Mouse (Mus musculus) heart, postnatal 0 days (tissue): ENCODE data around the gene Mtf1. TPM values are rescaled to one million over a fixed set of nuclear protein-coding genes. Genes with fewer than 3 reads are reported as not detected.

Source experiments
- ATAC-seq: fragments of 200-750 bp; cut with Nextera tagmentation; 2 replicates; pipeline ENCODE4 v1.8.0; 2017; ENCODE audit warnings: low read depth, moderate number of reproducible peaks, moderate library complexity; ENCODE audit not compliant: insufficient read depth
- DNase-seq: peaks from one replicate; pipeline ENCODE4 v3.0.0-alpha.2; 2016; ENCODE audit warnings: low spot score
- H3K27ac ChIP-seq: fragments of 300-500 bp; sonication (generic); 2 replicates; pipeline ENCODE4 v1.5.1; 2014; ENCODE audit warnings: low read depth, mild to moderate bottlenecking
- H3K27me3 ChIP-seq: fragments of 300-500 bp; sonication (generic); 2 replicates; pipeline ENCODE4 v1.6.1; 2014; ENCODE audit warnings: low read length, mixed read lengths; ENCODE audit not compliant: control insufficient read depth, insufficient read depth
- H3K36me3 ChIP-seq: fragments of 300-500 bp; sonication (generic); replicated peaks from 2 replicates; pipeline ENCODE4 v1.6.1; 2014; ENCODE audit warnings: low read length, mixed read lengths; ENCODE audit not compliant: control insufficient read depth, insufficient read depth
- H3K4me1 ChIP-seq: fragments of 300-500 bp; sonication (generic); 2 replicates; pipeline ENCODE4 v1.6.1; 2014; ENCODE audit warnings: antibody characterized with exemption; ENCODE audit not compliant: control insufficient read depth, insufficient read depth
- H3K4me2 ChIP-seq: fragments of 300-500 bp; sonication (generic); 2 replicates; pipeline ENCODE4 v1.6.1; 2014; ENCODE audit warnings: low read depth, mild to moderate bottlenecking, low read length, moderate library complexity
- H3K4me3 ChIP-seq: fragments of 300-500 bp; sonication (generic); 2 replicates; pipeline ENCODE4 v1.5.1; 2014; ENCODE audit warnings: low read depth, low read length
- H3K9ac ChIP-seq: fragments of 300-500 bp; sonication (generic); replicated peaks from 2 replicates; pipeline ENCODE4 v1.6.1; 2014; ENCODE audit warnings: low read depth, low read length, mixed read lengths
- H3K9me3 ChIP-seq: fragments of 300-500 bp; sonication (generic); replicated peaks from 2 replicates; pipeline ENCODE4 v1.6.1; 2016; ENCODE audit warnings: low read length; ENCODE audit not compliant: control insufficient read depth
- CTCF ChIP-seq: IDR thresholded peaks from 2 replicates; pipeline ENCODE4 v1.5.1; 2016; ENCODE audit warnings: antibody characterized with exemption, control low read depth, low read depth
- EP300 ChIP-seq: IDR thresholded peaks from 2 replicates; pipeline ENCODE4 v1.6.1; 2016; ENCODE audit warnings: antibody characterized with exemption, low read depth
- WGBS: fragments of 180-500 bp; shearing (Covaris S2); extraction: QIAGEN DNeasy Blood & Tissue Kit; methylation state at CpG from one replicate; pipeline ENCODE4 v1.1.7; 2014; 5-methylcytosine and 5-hydroxymethylcytosine counted together
- polyA plus RNA-seq: library from polyadenylated mRNA; unstranded; fragments of >200 nt; fragmentation: Nextera tagmentation; extraction: Ambion mirVana; gene quantifications from 2 replicates; pipeline ENCODE4 v1.2.1, GENCODE M21; 2015
- total RNA-seq: library from RNA; depleted of rRNA; stranded (reverse); fragments of >200 nt; gene quantifications from 2 replicates; pipeline ENCODE4 v1.2.3, GENCODE M21; 2014; ENCODE audit warnings: low replicate concordance

The Mtf1 gene
- total and polyA plus RNA-seq, 2 experiments from 2014 or later: 4.8 to 9.0 TPM

- 9% methylated on average over 8 of the region's 8 CpGs for WGBS
- Histone ChIP-seq H3K9me3 (no peaks in the 10 kb centered on the region), H3K4me2 (no peak overlapping the region), H3K4me3 (no peak overlapping the region), H3K27me3 (no peaks in the 10 kb centered on the region), H3K9ac (no peak overlapping the region), H3K4me1 (peaks cover 15% of the 10 kb centered on the region), H3K27ac (no peak overlapping the region), H3K36me3 (peaks cover 6% of the 10 kb centered on the region)
- DNase-seq (peak; percentile 82), ATAC-seq (no peak)
- TF ChIP-seq EP300 (no peak), CTCF (peak; percentile 87)
Measured at GRCm38 (mm10) chr4:124847573-124847972, 45.7 kb downstream of the Mtf1 start.

- ATAC-seq: no peak; the same call in 1 of the 2 replicates
- Histone ChIP-seq H3K36me3 (peaks cover 23% of the 10 kb centered on the region), H3K9ac (peak overlapping the region; percentile 86), H3K9me3 (no peaks in the 10 kb centered on the region), H3K4me1 (peaks cover 15% of the 10 kb centered on the region), H3K27me3 (no peaks in the 10 kb centered on the region), H3K4me2 (peak overlapping the region; percentile 71), H3K27ac (peak overlapping the region; percentile 90), H3K4me3 (peak overlapping the region; percentile 91)
- DNase-seq: peak; percentile 55
- 0% methylated on average over 24 of the region's 24 CpGs for WGBS
- TF ChIP-seq EP300: no peak
- TF ChIP-seq CTCF: no peak
Measured at GRCm38 (mm10) chr4:124849631-124850260, 47.8 kb downstream of the Mtf1 start.

GRCm38 (mm10) chr4:124850261-124850913 lies 48.5 kb downstream of the Mtf1 start, which contains the start of gene Yrdc:
Gene Yrdc (plus strand): TSS chr4:124850679.
- TF ChIP-seq EP300: no peak
- TF ChIP-seq CTCF: peak; percentile 4; the same call in 1 of the 2 replicates
- Histone ChIP-seq H3K4me1 (peaks cover 15% of the 10 kb centered on the region), H3K27me3 (no peaks in the 10 kb centered on the region), H3K4me2 (peak within 1 kb of the TSS; percentile 71), H3K9me3 (no peaks in the 10 kb centered on the region), H3K27ac (peak within 1 kb of the TSS; percentile 90), H3K9ac (peak within 1 kb of the TSS; percentile 86), H3K36me3 (peaks cover 21% of the 10 kb centered on the region), H3K4me3 (peak within 1 kb of the TSS; percentile 91)
- DNase-seq (peak; percentile 93), ATAC-seq (peak; percentile 94)
- WGBS: under 1% methylated on average over 83 of the region's 90 CpGs

- Histone ChIP-seq H3K4me2 (peak within 1 kb of the TSS; percentile 71), H3K9me3 (no peaks in the 10 kb centered on the region), H3K9ac (peak within 1 kb of the TSS; percentile 86), H3K36me3 (peaks cover 28% of the 10 kb centered on the region), H3K4me1 (peaks cover 15% of the 10 kb centered on the region), H3K27ac (peak within 1 kb of the TSS; percentile 90), H3K27me3 (no peaks in the 10 kb centered on the region), H3K4me3 (peak within 1 kb of the TSS; percentile 91)
- WGBS: under 1% methylated on average over 73 of the region's 75 CpGs
- peak; percentile 59 for ATAC-seq
- TF ChIP-seq CTCF (no peak), EP300 (no peak)
- DNase-seq: peak; percentile 60
Measured at GRCm38 (mm10) chr4:124850933-124851658, 49.2 kb downstream of the Mtf1 start, which contains the start of gene 1110065P20Rik. Gene 1110065P20Rik (minus strand): TSS chr4:124851196.

- DNase-seq (no peak), ATAC-seq (no peak)
- 92% methylated on average over 8 of the region's 8 CpGs for WGBS
- Histone ChIP-seq H3K4me3 (no peak overlapping the region), H3K27ac (no peak overlapping the region), H3K4me1 (peaks cover 8% of the 10 kb centered on the region), H3K9me3 (no peaks in the 10 kb centered on the region), H3K27me3 (peaks cover 9% of the 10 kb centered on the region), H3K4me2 (no peak overlapping the region), H3K9ac (no peak overlapping the region), H3K36me3 (peaks cover 38% of the 10 kb centered on the region)
- TF ChIP-seq CTCF: no peak
- no peak for TF ChIP-seq EP300
Measured at GRCm38 (mm10) chr4:124856294-124856693, 54.4 kb downstream of the Mtf1 start.
